Mouse (Mus musculus) midbrain, postnatal 0 days (tissue): ENCODE measurements around the gene Fkbp5. TPM values are rescaled to one million over a fixed set of nuclear protein-coding genes. Genes with fewer than 3 reads are reported as not detected.
"Not testable (repeated sequence)": the region's sequence is repeated elsewhere in the genome, so short reads cannot be mapped to it uniquely, and the experiment has no call there.

Source experiments
- ATAC-seq: fragments of 200-750 bp; cut with Nextera tagmentation; 2 replicates; pipeline ENCODE4 v1.8.0; 2017; ENCODE audit warnings: moderate number of reproducible peaks, mild to moderate bottlenecking, moderate TSS enrichment, moderate library complexity; ENCODE audit not compliant: low FRiP score
- DNase-seq: peaks from one replicate; pipeline ENCODE4 v3.0.0-alpha.2; 2015; ENCODE audit warnings: low spot score
- H3K27ac ChIP-seq: fragments of 300-500 bp; sonication (generic); 2 replicates; pipeline ENCODE4 v1.5.1; 2014; ENCODE audit warnings: low read depth, mild to moderate bottlenecking, low read length, mixed read lengths
- H3K27me3 ChIP-seq: fragments of 300-500 bp; sonication (generic); 2 replicates; pipeline ENCODE4 v1.6.1; 2014; ENCODE audit warnings: low read length, control low read depth, mixed read lengths; ENCODE audit not compliant: insufficient read depth
- H3K36me3 ChIP-seq: fragments of 300-500 bp; sonication (generic); 2 replicates; pipeline ENCODE4 v1.6.1; 2014; ENCODE audit warnings: low read length, control low read depth, mixed read lengths; ENCODE audit not compliant: insufficient read depth
- H3K4me1 ChIP-seq: fragments of 300-500 bp; sonication (generic); 2 replicates; pipeline ENCODE4 v1.6.1; 2014; ENCODE audit warnings: mild to moderate bottlenecking, control low read depth, antibody characterized with exemption, low read length, mixed read lengths; ENCODE audit not compliant: insufficient read depth
- H3K4me2 ChIP-seq: fragments of 300-500 bp; sonication (generic); 2 replicates; pipeline ENCODE4 v1.6.1; 2014; ENCODE audit warnings: low read depth, mild to moderate bottlenecking, low read length, mixed read lengths; ENCODE audit not compliant: poor library complexity, severe bottlenecking
- H3K4me3 ChIP-seq: fragments of 300-500 bp; sonication (generic); 2 replicates; pipeline ENCODE4 v1.5.1; 2014; ENCODE audit warnings: low read depth, mild to moderate bottlenecking, low read length, moderate library complexity
- H3K9ac ChIP-seq: fragments of 300-500 bp; sonication (generic); replicated peaks from 2 replicates; pipeline ENCODE4 v1.6.1; 2014; ENCODE audit warnings: mild to moderate bottlenecking, low read length, moderate library complexity, mixed read lengths; ENCODE audit not compliant: poor library complexity, severe bottlenecking
- H3K9me3 ChIP-seq: fragments of 300-500 bp; sonication (generic); 2 replicates; pipeline ENCODE4 v1.6.1; 2016; ENCODE audit warnings: low read length, control low read depth
- CTCF ChIP-seq: IDR thresholded peaks from 2 replicates; pipeline ENCODE4 v1.5.1; 2016; ENCODE audit warnings: antibody characterized with exemption, mild to moderate bottlenecking
- WGBS: fragments of 180-500 bp; shearing (Covaris S2); extraction: QIAGEN DNeasy Blood & Tissue Kit; methylation state at CpG from one replicate; pipeline ENCODE4 v1.1.7; 2014; 5-methylcytosine and 5-hydroxymethylcytosine counted together
- polyA plus RNA-seq: library from polyadenylated mRNA; unstranded; fragments of >200 nt; fragmentation: Nextera tagmentation; extraction: Ambion mirVana; gene quantifications from 2 replicates; pipeline ENCODE4 v1.2.1, GENCODE M21; 2015
- total RNA-seq: library from RNA; depleted of rRNA; stranded (reverse); fragments of >200 nt; gene quantifications from 2 replicates; pipeline ENCODE4 v1.2.3, GENCODE M21; 2014

Fkbp5 gene
- total and polyA plus RNA-seq, 2 experiments from 2014 or later, result 22.5 to 29.9 TPM

DNA sequence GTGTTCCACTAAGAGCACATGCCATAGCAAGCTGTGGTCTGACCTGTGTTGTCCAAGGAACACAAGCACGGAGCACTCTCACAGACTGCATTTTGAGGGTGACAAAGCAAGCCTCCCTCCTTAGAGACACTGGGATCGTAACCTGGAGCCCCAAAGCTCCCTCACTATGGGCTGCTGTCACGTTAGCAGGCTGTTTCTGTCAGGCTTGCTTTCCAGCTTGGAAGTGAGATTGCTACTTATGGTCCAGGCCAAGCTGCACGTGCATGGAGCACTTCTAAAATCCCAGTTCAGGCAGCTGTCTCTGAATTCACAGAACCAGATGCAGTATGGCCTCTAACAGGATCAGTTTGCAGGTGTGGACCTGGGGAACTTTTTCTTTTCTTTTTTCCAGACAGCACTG lies 106.6 kb downstream of the Fkbp5 start:
- H3K27ac ChIP-seq, result no peak overlapping the region
- H3K4me1 ChIP-seq, result no peaks in the 10 kb centered on the region
- H3K9ac ChIP-seq, result no peak overlapping the region
- ATAC-seq, result no peak
- WGBS, result 89% methylated on average over 4 of the region's 4 CpGs
- H3K36me3 ChIP-seq, result peaks cover 24% of the 10 kb centered on the region
- DNase-seq, result no peak
- H3K9me3 ChIP-seq, result no peaks in the 10 kb centered on the region
- no peak overlapping the region for H3K4me3 ChIP-seq
- H3K27me3 ChIP-seq, result no peaks in the 10 kb centered on the region
- TF ChIP-seq CTCF, result no peak
- H3K4me2 ChIP-seq, result no peak overlapping the region

DNA sequence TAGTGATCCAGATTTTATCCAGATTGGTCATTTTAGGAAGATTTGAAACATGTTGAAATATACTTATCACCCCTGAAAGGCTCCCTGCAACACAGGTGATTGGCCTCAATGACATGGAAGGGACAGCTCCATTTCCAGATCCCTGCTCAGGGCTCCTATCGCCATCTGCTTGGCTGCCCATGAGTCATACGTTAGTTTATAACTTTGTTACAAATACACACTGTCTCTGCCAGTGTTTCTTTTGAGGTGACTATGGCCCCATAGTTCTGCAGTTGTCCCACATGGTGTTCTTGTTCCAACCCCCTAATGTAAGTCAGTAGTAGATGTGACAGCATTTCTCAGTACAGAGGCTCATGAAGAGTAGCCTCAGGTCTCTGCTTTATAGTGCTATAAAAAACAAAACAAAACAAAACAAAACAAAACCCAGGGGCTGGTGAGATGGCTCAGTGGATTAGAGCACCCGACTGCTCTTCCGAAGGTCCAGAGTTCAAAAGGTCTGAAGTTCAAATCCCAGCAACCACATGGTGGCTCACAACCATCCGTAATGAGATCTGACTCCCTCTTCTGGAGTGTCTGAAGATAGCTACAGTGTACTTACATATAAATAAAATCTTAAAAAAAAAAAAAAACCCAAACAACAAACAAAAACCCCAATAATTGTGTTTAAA lies 108.9 kb downstream of the Fkbp5 start:
- no peak for DNase-seq
- no peaks in the 10 kb centered on the region for H3K9me3 ChIP-seq
- H3K4me1 ChIP-seq, result no peaks in the 10 kb centered on the region
- H3K9ac ChIP-seq, result no peak overlapping the region
- H3K36me3 ChIP-seq, result peaks cover 14% of the 10 kb centered on the region
- H3K27ac ChIP-seq, result no peak overlapping the region
- no peak for TF ChIP-seq CTCF
- H3K27me3 ChIP-seq, result no peaks in the 10 kb centered on the region
- H3K4me3 ChIP-seq, result no peak overlapping the region
- H3K4me2 ChIP-seq, result no peak overlapping the region
- WGBS, result 80% methylated on average over 5 of the region's 5 CpGs
- ATAC-seq, result no peak

DNA sequence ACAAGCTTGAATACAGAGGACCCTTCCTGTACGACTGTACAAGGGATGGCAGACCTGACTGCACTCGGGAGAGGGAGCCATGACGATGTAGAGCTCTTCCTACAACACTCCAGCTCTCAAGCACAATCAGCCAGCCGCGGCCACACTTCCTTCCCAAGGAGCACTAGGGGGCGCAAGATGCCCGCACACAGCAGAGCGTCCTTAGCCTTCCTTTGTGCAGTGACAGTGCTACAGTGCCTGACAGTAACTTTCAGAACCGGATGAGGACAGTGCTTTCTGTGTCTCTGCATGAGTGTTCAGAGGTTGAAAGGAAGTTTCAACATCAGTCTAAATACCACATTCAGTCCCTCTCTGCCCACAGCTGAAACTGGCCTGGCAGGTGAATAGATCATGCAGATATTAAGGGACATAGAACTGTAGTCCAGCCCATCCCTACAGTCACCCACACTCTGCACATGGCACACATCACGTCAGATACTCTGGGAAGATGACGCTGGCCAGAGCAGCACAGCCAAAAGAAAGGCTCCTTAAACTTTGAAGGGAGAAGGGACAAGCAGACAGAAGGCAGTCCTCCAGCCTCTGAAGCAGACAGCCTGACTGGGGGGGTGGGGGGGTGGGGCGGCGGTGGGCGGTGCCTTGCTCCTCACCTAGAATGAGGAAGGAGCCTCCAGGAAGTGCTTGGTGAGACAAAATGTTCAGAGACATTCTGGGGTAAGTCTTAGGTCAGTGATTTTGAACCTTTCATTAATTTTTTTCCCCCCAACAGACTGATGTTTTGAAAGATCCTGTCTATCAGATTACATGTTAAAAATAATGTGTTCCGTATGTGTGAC lies 109.7 kb downstream of the Fkbp5 start:
- Histone ChIP-seq H3K4me3 (no peak overlapping the region), H3K27ac (0 out of 2 replicates have a peak overlapping the region, but pooled peaks have one; percentile 26), H3K9ac (no peak overlapping the region), H3K36me3 (peaks cover 11% of the 10 kb centered on the region; the same call in 1 of the 2 replicates), H3K4me1 (no peaks in the 10 kb centered on the region), H3K4me2 (no peak overlapping the region), H3K27me3 (no peaks in the 10 kb centered on the region), H3K9me3 (no peaks in the 10 kb centered on the region)
- DNase-seq (peak; percentile 85), ATAC-seq (peak; percentile 49; the same call in 1 of the 2 replicates)
- peak; percentile 91 for TF ChIP-seq CTCF
- WGBS, result 40% methylated on average over 15 of the region's 15 CpGs

DNA sequence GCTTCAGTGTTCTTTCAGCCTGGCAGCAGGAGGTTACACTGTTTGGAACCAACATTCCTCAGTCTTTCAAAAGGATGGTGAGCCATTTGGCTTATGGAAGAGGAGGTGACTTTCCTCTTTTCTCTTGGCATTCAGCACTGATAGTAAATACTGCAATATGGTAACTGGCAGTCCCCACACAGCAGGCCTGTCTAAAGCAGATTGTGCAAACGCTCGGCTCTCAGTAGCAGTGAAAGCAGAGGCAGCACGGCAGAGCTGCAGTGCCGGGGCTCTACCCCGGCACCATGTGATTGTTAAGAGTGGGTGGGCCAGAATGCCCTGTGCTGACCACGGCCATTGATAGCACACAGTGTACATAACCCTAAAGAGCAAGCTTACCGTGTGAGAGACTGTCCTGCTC lies 110.9 kb downstream of the Fkbp5 start:
- Histone ChIP-seq H3K4me2 (no peak overlapping the region), H3K4me1 (no peaks in the 10 kb centered on the region), H3K4me3 (no peak overlapping the region), H3K9ac (no peak overlapping the region), H3K9me3 (no peaks in the 10 kb centered on the region), H3K27me3 (no peaks in the 10 kb centered on the region), H3K36me3 (peaks cover 11% of the 10 kb centered on the region; the same call in 1 of the 2 replicates), H3K27ac (no peak overlapping the region)
- no peak for TF ChIP-seq CTCF
- no peak for ATAC-seq
- 90% methylated on average over 7 of the region's 7 CpGs for WGBS
- no peak for DNase-seq

DNA sequence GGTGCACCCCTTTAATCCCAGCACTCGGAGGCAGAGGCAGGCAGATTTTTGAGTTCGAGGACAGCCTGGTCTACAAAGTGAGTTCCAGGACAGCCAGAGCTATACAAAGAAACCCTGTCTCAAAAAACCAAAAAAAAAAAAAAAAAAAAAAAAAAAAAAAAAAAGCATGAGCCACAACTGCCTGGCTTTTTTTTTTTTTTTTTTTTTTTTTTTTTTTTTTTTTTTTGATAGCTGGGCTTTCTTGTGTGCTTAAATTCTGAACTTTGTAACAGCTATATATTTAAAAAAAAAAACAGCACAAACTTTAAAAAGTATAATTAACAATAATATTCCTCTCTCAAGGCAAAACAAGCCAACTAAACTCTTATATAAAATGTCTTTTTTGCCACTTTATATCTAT lies 112.6 kb downstream of the Fkbp5 start:
- not testable (repeated sequence) for H3K4me2 ChIP-seq, H3K27me3 ChIP-seq, DNase-seq, H3K36me3 ChIP-seq, H3K9ac ChIP-seq, ATAC-seq, H3K4me3 ChIP-seq, H3K27ac ChIP-seq, H3K4me1 ChIP-seq, H3K9me3 ChIP-seq
- 100% methylated on average over 2 of the region's 2 CpGs for WGBS

DNA sequence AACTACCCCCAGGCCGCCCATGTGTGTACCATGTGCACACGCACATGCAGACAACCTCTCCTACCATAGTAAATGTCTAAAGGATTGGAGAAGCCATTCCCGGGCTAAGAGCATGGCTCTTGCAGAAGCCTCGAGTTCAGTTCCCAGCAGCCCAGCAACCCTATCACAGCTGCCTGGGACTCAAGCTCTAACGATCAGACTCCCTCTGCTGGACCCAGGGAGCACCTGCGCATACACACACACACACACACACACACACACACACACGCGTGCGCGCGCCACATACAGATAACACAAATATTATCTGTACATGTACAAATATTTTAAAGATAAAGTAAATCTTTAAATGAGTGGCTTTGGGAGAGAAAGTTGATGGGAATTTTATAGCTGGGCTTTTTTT lies 113.0 kb downstream of the Fkbp5 start:
- WGBS, result 98% methylated on average over 11 of the region's 11 CpGs
- H3K4me3 ChIP-seq, result no peak overlapping the region
- TF ChIP-seq CTCF, result peak; percentile 9; the same call in 1 of the 2 replicates
- peaks cover 4% of the 10 kb centered on the region; the same call in 1 of the 2 replicates for H3K36me3 ChIP-seq
- H3K4me2 ChIP-seq, result no peak overlapping the region
- no peak overlapping the region for H3K9ac ChIP-seq
- H3K27me3 ChIP-seq, result no peaks in the 10 kb centered on the region
- H3K27ac ChIP-seq, result no peak overlapping the region
- no peaks in the 10 kb centered on the region for H3K4me1 ChIP-seq
- DNase-seq (no peak), ATAC-seq (no peak)
- no peaks in the 10 kb centered on the region for H3K9me3 ChIP-seq
